In genomic region chr1:188947794-188948193, GRCm38 (mm10) we compare ENCODE assay signal across 10 mouse cellular contexts. TPM values are rescaled to one million over a fixed set of nuclear protein-coding genes. Genes with fewer than 3 reads are reported as not detected.
DNase-seq lines count a peak whose midpoint lies in the region; ATAC-seq and TF ChIP-seq lines count a peak whose summit lies in the region.
"Had no signal": no experiment of that assay in that cellular context is flagged by ENCODE, and none has a peak within 500 bp of the region (broad histone marks: within the 10 kb centered on the region; RNA-seq: fewer than 3 reads in every experiment).

No protein-coding gene starts in this region.

- H3K27ac ChIP-seq in lung, embryonic 14.5 days (ENCODE audit: low read depth) = no peak overlapping the region
- H3K27ac ChIP-seq in spleen, adult 2 months (ENCODE audit: insufficient read depth, low read length) = no peak overlapping the region
- H3K27ac ChIP-seq: heart, embryonic 15.5 days; midbrain, embryonic 12.5 days had no signal

- no peak overlapping the region for H3K4me3 ChIP-seq in lung, embryonic 14.5 days (ENCODE audit: low read depth, low read length)
- no peak overlapping the region for H3K4me3 ChIP-seq in spleen, adult 2 months (ENCODE audit: extremely low read depth, insufficient read depth, insufficient read length)
- H3K4me3 ChIP-seq: heart, embryonic 15.5 days; midbrain, embryonic 12.5 days had no signal

- no peak for ATAC-seq in cerebellum, adult (ENCODE audit: insufficient number of reproducible peaks, low FRiP score, low TSS enrichment)
- no peak for ATAC-seq in lung, embryonic 14.5 days (ENCODE audit: insufficient read depth)

- no peaks in the 10 kb centered on the region for H3K27me3 ChIP-seq in lung, embryonic 14.5 days (ENCODE audit: insufficient read depth, low read length)
- no peaks in the 10 kb centered on the region for H3K27me3 ChIP-seq in spleen, adult 2 months (ENCODE audit: control insufficient read depth, insufficient read depth, low read length)
- H3K27me3 ChIP-seq: heart, embryonic 15.5 days; midbrain, embryonic 12.5 days had no signal

- peak; percentile 22 to 71 for DNase-seq in cerebellum, postnatal 14 days
- DNase-seq in lung, embryonic 14.5 days = peak; percentile 46
- no peak for DNase-seq in lung, postnatal 25 days (ENCODE audit: low spot score)
- DNase-seq in c-Kit-positive CD71-positive TER-119-positive erythroid progenitor cells, embryonic 14.5 days (ENCODE audit: low spot score) = peak; percentile 32
- no peak for DNase-seq in spleen, adult 2 months (ENCODE audit: low read depth in 1 of 2, low spot score in 2 of 2)
- no peak for DNase-seq in Muller cell, postnatal 12 days (ENCODE audit: inconsistent ontology term)
- DNase-seq in layer of hippocampus, adult 8-10 months (ENCODE audit: low spot score in 2 of 2) = no peak

- TF ChIP-seq CTCF in lung, embryonic 14.5 days (IDR thresholded peaks at IDR 0.05; ENCODE audit: low read depth) = peak; percentile 48
- TF ChIP-seq CTCF in spleen, adult 2 months (IDR thresholded peaks at IDR 0.05; ENCODE audit: extremely low read depth, insufficient read depth, insufficient read length, insufficient replicate concordance) = peak; percentile 12; the same call in 1 of the 2 replicates

- H3K4me1 ChIP-seq in lung, embryonic 14.5 days (ENCODE audit: insufficient read depth) = peaks cover 9% of the 10 kb centered on the region; the same call in 1 of the 2 replicates
- no peaks in the 10 kb centered on the region for H3K4me1 ChIP-seq in spleen, adult 2 months (ENCODE audit: control insufficient read depth, insufficient read depth, insufficient read length)
- H3K4me1 ChIP-seq: heart, embryonic 15.5 days; midbrain, embryonic 12.5 days had no signal

- no peak overlapping the region for H3K4me2 ChIP-seq in lung, embryonic 14.5 days
- H3K4me2 ChIP-seq: heart, embryonic 15.5 days; midbrain, embryonic 12.5 days had no signal

- no peak for TF ChIP-seq POLR2A in spleen, adult 2 months (IDR thresholded peaks at IDR 0.05; ENCODE audit: low read depth, low read length)

- no peaks in the 10 kb centered on the region for H3K9me3 ChIP-seq in lung, embryonic 14.5 days (ENCODE audit: low read depth, low read length)
- H3K9me3 ChIP-seq: heart, embryonic 15.5 days; midbrain, embryonic 12.5 days had no signal

- 61% methylated on average over 5 of the region's 5 CpGs for WGBS in lung, embryonic 14.5 days
- WGBS in spleen, adult 2 months = 63% methylated on average over 5 of the region's 5 CpGs

- no peaks in the 10 kb centered on the region for H3K36me3 ChIP-seq in lung, embryonic 14.5 days (ENCODE audit: insufficient read depth)
- H3K36me3 ChIP-seq in spleen, adult 2 months (ENCODE audit: control insufficient read depth, insufficient read depth, low read length) = no peaks in the 10 kb centered on the region
- H3K36me3 ChIP-seq: heart, embryonic 15.5 days; midbrain, embryonic 12.5 days had no signal

- no peak overlapping the region for H3K9ac ChIP-seq in lung, embryonic 14.5 days
- H3K9ac ChIP-seq: heart, embryonic 15.5 days; midbrain, embryonic 12.5 days had no signal

RNA-seq across cellular contexts. Expression of gene Kctd3, which starts 59.8 kb away (rescaled TPM):
- 38.7 and 45.9 TPM in 2 replicates for polyA plus RNA-seq in lung, embryonic 14.5 days (2014; fragmentation: Nextera tagmentation; extraction: Ambion mirVana)
- polyA plus RNA-seq in spleen, adult 2 months (2012; rRNA removed) = 25.4 and 40.9 TPM in 2 replicates
- total RNA-seq in layer of hippocampus, adult 8-10 months (2022) = 10 to 100 TPM; 71.9 to 99.6 (median 91.4) TPM

Comparison
In these comparisons a context has a peak if more than half of its experiments do, and no peak if none do; other contexts are left out.
1. DNase-seq: peak in cerebellum, postnatal 14 days (2 of 2), lung, embryonic 14.5 days (single experiment) and c-Kit-positive CD71-positive TER-119-positive erythroid progenitor cells, embryonic 14.5 days (single experiment); none in lung, postnatal 25 days (single experiment), spleen, adult 2 months (0 of 2), Muller cell, postnatal 12 days (single experiment) and layer of hippocampus, adult 8-10 months (0 of 2).